Mouse (Mus musculus) neural tube, embryonic 10.5 days (tissue): Measurements from ENCODE around the gene Chrnb1.

Experiments
- DNase-seq: peaks from one replicate; pipeline ENCODE4 v3.0.0-alpha.2; 2017; ENCODE audit warnings: low spot score; ENCODE audit errors: extremely low spot score

The Chrnb1 gene

DNA sequence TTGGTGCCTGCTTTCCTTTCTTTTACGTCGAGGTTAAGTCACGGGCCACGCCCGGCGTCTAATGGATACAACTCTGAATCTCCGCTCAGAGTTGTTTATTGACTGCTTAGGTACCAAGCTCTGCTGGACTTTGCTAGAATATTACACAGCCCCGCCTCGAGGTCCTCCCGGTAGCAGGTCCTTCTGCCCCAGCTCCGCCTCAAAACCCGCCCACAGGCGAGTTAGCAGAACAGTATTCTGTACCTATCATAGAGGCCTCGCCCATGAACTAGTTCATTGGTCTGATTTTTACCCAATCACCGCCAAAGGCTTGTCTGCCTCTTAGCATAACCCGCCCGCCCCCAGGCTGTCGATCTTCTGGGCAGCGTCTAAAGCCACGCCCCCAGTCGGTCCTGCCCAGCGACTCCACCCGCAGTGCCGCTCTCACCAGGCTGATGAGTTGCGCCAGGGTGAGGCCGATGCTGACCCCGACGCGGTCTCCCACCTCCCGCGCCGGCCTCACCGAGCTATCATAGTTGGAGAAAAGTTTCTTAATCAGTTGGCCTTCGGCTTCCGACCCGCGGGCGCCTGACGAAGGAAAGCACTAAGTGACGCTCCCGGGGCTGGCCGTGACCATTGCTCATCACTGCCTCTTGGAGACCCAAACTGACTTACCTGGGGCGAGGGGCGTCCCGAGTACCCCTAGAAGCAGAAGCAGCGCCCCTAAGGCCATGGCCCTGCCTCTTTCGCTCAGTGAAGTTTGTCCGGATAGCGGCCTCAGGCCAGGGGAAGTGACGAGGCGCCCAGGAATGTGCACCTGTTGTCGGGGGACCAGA is at the start of gene Chrnb1:
Gene Chrnb1 (minus strand): TSS at position 776 of the 815 bp plus-strand sequence.
- peak; percentile 85 for DNase-seq

- DNase-seq, result no peak
These were observed 43.0 kb upstream of the Chrnb1 start for GRCm38 (mm10) chr11:69838714-69839104.

DNA sequence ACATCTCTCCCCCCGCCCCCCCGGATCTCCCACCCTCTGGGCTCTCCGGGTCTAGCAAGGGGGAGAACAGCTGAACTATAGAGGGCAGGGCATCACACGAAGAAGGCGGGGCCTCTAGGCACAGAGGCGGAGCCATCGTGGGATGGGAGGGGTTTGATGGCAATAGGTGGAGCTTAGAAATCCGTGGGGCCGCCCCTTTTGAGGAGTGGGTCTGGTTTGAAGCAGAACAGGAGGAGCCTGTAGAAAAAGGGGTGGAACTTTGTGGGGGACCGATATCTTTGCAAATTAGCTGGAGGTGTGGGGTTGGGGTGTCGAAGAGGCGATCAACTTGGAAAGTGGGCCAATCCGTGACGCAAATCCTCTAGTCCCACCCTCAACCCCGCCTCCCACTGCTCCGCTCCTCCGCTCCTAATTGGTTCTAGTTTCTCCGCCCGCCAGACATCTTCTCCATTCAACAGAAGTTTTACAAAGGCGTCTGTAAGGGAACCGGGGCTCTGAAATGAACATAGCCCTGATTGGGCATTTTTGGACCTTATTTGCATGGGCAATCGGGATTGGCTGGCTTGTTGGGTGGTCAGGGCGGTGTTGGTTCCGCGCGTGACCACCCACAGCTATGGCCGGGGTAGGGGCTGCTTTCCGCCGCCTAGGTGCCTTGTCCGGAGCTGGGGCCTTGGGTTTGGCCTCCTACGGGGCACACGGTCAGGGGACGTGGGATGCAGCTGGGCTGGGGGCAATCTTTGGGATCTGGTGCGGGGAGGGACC is 42.4 kb upstream of the Chrnb1 start, which contains the start of gene Tmem256:
Gene Tmem256 (plus strand): TSS at position 563 of the 762 bp plus-strand sequence.
- DNase-seq, result peak; percentile 95

DNA sequence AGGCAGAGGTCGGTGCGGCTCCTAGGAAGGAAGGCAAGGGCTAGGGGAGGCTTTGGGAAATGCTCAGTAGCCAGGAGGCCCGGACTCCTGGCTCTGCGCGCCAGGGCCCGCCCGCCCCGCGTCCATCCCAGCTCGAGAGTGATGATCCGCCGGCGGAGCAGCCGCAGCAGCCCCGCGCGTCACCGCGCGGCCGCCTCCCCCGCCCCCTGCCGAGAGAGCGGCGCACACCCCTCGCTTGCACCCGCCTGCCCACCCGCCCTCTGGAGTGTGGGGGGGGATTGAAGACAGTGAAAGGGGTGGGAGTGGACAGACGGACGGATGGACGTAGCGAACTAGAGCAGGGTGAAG is 41.8 kb upstream of the Chrnb1 start, which contains the start of gene Nlgn2:
Gene Nlgn2 (minus strand): TSS at position 181 of the 348 bp plus-strand sequence.
- DNase-seq, result no peak

GRCm38 (mm10) chr11:69836703-69837576 is 41.2 kb upstream of the Chrnb1 start:
- peak; percentile 56 for DNase-seq

GRCm38 (mm10) chr11:69835966-69836335 is 40.2 kb upstream of the Chrnb1 start:
- DNase-seq, result no peak

- peak; percentile 61 for DNase-seq
These were observed 39.7 kb upstream of the Chrnb1 start for GRCm38 (mm10) chr11:69835326-69835965.

DNA sequence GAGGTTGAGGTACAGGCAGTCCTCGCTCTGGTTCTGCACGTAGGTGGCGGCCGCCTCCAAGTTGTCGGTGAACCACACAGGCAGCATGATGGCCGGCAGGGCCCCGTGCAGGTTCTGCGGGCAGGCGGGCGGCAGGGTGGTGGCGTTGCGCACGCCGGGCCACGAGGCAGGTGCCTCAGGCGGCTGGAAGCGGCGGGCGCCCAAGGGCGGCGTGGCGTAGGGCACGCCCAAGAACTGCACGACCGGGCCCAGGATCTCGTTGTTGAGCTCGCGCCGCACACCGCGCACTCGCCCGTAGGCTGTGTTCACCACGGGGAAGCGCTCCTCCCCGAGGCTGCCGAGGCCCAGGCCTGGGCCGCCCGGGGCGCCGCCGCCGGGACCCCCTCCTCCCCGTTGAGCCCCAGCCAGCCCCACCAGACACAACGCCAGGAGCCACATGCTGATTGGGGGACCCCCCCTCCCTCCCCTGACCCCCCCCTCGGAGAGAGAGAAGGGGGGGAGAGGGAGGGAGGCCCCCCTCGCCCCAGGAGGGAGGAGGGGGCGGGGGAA is 38.3 kb upstream of the Chrnb1 start:
- DNase-seq, result peak; percentile 48

DNA sequence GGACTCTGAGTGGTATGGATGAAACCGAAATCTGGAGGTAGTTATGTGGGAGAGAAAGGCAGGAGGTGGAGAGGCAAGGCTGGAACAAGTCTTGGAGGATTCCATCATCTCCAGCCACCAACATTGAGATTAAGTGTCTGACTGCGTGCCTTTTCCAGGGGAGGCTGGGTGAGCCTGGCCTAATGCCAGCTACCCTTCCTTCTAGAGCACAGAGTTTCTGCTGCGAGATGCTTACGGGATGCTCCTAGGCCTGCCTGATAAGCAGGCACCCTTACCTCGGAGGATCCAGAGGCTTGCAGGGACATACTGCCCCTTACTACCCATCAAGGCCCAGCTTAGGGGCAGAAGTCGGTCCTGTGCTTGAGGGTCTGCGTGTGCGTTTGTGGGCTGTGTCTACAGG is 37.8 kb upstream of the Chrnb1 start:
- DNase-seq, result no peak

DNA sequence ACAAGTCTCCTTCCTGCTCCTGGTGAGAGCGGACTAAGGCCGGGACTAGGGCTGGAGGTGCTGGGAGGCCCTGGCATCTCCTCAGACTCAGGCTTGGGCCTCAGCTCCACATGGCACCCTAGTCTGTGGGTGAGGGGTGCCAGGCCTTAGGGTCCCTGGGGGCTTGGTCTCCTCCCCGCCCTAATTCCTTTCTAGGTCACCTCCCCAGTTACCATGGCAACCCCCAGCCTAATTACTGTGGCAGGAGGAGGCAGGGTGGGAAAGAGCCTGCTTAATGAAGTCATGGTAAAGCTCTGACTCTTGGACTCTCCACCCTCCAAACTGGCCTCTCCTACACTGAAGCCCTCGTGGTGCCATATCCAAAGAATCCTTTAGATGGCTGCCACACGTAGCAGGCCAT is 33.1 kb upstream of the Chrnb1 start:
- no peak for DNase-seq

DNA sequence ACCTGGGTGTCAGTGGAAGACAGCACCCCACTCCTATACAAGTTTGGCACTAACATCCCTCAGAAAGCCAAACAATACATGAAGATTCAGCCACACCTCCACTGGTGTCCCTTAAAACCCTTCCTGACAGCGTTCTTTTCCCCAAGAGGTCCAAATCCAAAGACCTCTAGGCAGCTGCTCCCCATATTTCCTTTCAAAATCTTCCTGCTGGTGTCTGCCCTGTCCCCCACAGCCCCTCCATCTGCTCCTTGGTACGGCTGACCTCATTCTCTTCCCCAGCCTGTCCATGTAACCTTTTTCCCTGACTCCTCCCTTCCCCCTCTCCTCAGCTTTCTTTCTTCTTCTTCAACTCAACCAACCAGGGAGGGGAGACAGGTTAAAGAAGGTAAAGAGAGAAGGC is 27.7 kb upstream of the Chrnb1 start:
- no peak for DNase-seq

- DNase-seq, result no peak
These were observed 26.3 kb upstream of the Chrnb1 start, which contains the start of gene Spem1 for GRCm38 (mm10) chr11:69822080-69822479. Gene Spem1, minus strand, starts transcription at chr11:69822180.

DNA sequence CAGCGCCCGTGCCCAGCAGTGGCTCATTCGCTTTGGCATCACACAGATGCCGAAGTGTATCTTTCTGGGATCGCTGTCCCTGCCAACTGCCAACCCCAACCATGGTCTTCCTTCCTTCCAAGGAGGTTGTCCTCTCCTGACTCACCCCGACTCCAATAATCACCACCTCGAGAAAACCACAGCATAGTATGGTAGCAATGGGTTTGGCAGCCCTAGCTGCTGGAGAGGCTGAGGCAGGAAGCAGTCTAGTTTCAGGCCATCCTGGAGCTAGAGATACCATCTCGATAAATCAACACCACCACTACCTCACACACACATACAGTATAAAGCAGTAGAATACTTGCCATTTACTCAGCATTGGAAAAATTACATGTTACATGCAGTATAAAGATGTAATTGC is 23.1 kb upstream of the Chrnb1 start:
- no peak for DNase-seq

DNA sequence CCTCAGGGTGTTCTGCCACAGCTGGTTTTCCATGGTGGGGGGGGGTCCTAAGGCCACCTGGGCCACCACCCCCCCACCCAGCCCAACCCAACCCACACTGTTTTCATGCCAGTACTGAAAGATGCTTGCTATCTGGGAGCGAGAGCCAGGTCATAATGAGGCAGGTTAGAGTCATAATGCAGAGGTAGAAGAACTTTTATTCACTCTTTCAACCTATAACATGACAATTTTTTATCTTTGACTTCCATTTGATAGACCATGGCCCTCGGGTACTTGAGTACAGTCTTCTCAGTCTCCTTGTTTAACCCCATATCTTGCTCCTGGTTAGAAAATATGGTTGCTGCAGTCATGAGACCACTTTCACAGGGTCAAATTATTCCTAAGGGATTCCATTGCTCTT is 22.6 kb upstream of the Chrnb1 start, which contains the start of gene Spem2:
Gene Spem2 (minus strand): TSS at position 101 of the 400 bp plus-strand sequence.
- no peak for DNase-seq

DNA sequence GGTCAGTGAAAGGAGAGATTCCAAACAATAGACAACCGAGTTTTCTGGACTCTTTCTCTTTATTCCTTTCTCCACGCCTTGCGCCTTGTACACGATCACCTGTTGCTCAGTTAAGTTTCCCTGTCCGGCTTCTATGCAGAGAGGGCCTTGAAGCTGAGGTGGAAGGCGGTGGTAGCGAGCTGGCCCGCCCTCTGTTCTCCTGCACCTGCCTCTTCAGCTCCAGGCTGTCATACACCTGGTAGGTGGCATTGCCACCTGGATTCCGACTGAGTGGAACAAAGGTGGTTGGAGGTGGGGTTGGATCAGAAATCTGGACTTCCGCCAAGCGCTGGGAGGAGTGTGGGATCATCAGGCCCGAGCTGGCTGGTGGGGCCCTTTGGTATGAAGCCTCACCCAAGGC is 20.8 kb upstream of the Chrnb1 start:
- DNase-seq, result no peak

DNA sequence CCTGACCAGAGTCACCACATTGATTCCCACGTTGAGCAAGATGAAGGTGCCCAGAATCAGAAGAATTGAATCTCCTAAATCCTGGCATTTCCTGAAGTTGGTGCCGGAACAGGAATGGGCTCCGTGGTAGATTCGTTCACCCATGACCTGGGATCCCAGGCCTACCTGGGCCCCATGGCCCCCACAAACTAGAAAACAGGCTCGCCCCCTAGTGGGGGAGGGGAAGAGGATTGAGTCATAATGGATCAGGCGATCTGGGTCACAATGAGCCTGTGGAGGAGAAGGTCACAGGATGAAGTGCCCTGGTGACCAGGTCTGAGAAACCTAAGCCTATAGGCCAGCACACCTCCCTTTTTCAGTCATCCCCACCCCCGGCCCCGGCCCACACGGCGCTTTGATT is 19.4 kb upstream of the Chrnb1 start, which contains the start of gene Gm39566:
Gene Gm39566 (minus strand): TSS at position 144 of the 400 bp plus-strand sequence.
- DNase-seq, result no peak

DNA sequence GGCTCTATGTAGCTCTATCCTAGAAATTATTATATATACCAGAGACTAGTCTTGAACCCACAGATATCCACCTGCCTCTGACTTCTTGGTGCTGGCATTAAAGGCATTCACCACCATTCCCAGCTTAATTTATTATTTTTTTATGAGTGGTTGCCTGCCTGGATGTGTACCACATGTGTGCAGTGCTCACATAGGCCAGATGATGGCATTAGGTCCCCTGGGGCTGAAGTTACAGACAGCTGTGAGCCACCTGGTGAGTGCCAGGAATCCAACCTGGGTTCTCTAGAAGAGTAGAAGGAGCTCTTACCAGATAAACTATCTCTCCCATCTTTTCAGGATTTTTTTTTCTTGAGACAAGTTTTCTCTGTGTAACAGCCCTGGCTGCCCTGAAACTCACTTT is 14.5 kb upstream of the Chrnb1 start:
- DNase-seq, result no peak

- DNase-seq, result no peak
These were observed 11.9 kb upstream of the Chrnb1 start for GRCm38 (mm10) chr11:69807641-69808040.

GRCm38 (mm10) chr11:69806378-69806777 is 10.6 kb upstream of the Chrnb1 start:
- no peak for DNase-seq
